Mouse (Mus musculus) retina, embryonic 14.5 days (tissue): Measurements from ENCODE around the gene Gm20379.

ENCODE experiments used
- DNase-seq: peaks from one replicate; pipeline ENCODE4 v3.0.0-alpha.2; 2015; ENCODE audit warnings: low spot score

Gm20379 gene

DNA sequence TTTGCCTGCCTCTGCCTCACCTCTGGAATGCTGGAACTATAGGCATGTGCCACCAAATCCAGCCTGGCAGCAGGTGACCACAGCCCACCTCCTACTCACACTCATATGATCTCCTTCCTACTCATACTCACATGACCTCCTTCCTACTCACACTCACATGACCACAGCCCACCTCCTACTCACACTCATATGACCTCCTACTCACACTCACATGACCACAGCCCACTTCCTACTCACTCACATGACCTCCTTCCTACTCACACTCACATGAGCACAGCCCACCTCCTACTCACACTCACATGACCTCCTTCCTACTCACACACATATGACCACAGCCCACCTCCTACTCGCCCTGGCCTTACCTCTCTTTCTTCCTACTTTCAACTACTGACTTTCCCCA, 31.1 kb downstream of the Gm20379 start:
- DNase-seq: no peak

DNA sequence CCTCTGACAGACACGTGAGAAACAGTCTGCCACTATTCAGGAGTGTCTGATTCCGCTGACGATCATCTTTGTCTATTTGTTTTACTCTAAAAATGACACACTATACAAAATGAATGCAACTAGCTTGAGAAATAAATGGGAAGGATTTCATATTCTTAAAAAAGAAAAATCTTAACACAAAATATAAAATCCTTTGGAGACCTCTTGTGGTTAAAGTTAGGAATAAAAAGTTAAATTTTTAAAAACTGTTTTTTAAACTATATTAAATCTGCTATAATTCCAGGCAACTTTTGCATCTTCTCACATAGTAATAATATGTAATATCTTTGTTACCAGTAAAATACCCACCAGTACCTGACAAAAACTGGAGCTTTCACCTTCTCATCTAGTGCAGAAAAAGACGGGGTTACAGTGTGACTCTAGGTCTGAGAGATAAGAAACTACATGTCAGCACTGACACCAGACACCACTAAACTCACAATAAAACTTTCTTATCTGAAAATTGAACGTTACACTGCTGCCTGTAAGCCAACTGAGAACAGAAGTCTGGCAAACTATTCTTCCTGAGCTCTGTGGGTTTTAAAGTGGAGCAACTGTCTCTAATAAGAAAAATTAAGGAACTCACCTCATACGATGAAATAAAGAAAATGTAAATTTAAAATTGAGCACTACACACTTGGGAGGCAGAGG, 32.1 kb downstream of the Gm20379 start:
- DNase-seq: no peak

DNA sequence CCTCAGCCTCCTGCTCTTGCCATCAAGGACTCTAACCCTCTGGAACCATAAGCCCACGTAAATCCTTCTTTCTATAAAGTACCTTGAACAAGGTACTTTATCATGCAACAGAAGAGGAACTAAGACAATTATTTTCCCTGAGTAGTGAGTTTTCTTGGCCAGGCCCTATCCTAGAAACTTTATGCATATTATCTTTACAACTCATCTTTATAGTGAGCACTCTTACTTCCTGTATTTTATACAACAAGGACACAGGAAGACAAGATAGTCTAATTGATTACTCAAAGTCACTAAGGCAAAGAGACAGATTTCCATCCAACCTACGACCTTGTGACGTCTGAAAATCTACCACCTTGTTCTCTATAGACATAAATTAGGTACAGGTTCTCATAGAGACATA, 34.0 kb downstream of the Gm20379 start:
- DNase-seq: no peak

DNA sequence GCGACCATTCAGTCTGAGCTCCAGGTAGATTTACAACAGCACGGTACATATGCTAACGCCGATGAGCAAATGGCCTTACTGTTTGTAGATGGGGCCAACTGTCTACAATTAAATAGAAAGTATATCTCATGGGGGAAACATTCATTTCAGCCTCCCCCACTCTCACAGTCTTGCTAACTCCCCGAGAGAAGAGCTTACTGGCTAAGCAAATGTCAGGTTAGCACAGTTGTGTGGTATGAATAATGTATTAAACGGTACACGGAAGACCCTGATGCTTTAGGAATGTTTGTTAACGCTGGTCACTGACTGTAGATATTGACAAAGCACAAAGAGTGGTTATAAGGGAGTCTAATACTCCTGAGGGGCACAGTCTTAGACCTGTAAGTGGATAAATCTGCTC, 38.3 kb downstream of the Gm20379 start:
- no peak for DNase-seq

DNA sequence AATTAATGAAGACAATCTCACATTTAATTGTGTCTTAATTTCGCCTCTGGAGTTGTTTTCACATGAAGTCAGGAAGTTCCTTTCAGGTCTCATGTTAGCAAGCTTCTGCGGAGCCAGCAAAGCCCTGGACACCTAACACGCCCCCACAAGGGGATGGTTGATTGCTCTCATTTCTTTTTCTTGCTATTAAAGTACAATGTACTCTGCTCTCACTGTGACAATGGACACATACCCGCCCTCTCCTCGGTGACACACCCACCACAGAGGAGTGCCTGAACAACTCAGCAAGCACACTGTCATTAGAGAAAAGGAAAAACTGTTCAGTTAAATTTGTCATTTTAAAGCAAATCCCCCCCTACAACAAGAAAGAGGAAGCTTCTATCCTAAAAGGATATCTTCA, 40.6 kb downstream of the Gm20379 start:
- no peak for DNase-seq

DNA sequence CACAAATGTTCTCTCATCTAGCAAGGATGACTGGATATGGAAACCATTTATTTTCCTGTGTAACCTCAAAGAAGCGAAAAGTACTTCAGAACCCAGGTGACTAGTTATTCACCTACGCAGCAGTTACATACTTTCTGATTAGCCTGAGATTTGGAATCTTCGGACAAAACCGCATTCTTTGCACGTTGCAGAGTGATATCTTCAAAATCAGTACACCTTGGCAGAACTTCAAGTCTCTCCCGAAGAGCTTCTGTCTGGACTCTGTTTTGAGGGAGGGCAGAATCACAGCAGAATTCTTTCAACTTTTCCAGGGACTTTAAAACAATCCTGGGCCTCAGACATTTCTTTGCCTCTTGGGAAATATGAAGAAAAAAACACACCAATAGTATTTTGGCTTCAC, 45.3 kb downstream of the Gm20379 start:
- DNase-seq: no peak

DNA sequence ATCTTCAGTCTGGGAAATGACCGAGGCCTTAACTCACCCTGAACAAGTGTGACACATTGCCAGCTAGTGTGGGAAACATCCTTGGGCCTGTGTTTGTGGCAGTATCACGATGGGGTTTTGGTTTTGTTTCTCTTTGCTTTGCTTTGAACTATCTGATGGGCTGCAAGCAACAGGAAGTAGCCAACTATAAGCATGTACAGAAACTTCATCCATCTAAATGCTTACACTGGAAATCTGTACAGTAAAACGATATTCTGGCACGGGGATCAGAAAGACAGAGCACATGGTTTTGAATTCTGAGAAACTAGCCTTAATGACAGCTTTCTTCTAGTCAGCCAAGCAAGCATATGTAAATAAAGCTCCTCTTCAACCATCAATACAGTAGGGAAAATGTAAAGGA, 48.2 kb downstream of the Gm20379 start:
- DNase-seq: no peak

DNA sequence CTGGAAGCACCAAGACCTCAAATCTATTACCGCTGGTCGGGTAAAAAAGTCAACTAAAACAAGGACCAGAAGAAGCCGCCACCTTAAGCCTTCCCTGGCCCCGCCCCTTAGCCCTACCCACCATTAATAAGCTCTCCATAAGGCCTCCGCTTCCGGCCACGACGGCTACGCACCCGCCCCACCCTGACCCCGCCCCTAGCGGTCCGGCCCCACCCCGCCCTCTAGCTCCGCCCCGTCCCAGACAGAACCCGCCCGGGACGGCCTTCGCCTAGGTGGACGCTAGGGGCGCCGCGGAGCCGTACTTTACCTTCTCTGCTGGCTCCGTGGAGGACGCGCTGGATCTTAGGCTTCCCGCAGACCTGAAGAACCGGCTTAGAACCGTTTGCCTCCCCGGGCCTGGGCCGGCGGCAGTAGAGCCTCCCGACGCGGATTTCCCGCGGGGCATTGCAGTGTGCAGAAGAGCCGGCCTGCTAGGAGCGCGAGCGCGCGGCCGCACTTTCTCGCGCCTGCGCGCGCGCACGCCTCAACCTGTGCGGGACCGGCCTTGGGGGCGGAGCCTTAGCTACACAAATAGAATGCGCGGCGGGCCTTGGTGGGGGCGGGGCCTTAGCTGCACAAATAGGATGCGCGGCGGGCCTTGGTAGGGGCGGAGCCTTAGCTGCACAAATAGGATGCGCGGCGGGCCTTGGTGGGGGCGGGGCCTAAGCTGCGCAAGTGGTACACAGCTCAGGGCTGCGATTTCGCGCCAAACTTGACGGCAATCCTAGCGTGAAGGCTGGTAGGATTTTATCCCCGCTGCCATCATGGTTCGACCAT, 48.9 kb downstream of the Gm20379 start, which contains the start of the genes Dhfr and Msh3:
Gene Dhfr (plus strand): TSS at position 271 of the 816 bp plus-strand sequence.
Gene Msh3 (minus strand): TSS at position 548 of the 816 bp plus-strand sequence.
- peak; percentile 99 for DNase-seq

DNA sequence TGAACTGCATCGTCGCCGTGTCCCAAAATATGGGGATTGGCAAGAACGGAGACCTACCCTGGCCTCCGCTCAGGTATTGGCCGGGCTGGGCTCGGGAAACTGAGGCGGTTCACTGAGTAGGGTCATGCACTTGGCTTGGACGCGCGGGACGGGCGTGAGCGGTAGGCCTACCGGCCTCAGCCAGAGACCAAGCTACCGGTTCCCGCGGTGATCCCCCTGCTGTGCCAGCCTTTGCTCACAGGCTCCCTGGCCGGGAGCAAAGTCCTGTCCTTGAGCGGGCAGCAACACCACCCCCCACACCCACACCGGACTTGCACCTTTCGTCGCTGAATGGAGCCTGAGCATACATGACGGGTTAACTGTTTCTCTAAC, 49.5 kb downstream of the Gm20379 start:
- no peak for DNase-seq

DNA sequence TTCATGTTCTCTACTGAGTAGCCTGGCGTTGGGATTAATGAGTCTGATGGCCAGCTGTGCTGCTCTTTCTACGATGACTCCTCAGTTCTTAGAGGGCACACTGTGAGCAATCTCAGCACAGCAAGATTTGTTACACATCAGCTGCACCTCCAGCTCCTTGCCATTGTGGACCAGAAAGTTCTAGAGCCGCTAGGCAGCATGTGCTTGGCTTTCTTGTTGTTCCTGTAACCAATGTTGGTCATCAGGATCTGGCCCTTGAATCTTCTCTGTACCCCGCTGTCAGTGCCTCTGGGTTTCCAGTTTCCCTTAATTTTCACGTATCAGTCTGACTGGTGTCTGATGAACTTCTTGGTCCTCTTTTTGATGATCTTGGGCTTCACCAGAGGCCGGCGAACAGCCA, 50.6 kb downstream of the Gm20379 start:
- peak; percentile 8 for DNase-seq
